Mouse (Mus musculus): ENCODE results near the gene Exoc6b.

DNA sequence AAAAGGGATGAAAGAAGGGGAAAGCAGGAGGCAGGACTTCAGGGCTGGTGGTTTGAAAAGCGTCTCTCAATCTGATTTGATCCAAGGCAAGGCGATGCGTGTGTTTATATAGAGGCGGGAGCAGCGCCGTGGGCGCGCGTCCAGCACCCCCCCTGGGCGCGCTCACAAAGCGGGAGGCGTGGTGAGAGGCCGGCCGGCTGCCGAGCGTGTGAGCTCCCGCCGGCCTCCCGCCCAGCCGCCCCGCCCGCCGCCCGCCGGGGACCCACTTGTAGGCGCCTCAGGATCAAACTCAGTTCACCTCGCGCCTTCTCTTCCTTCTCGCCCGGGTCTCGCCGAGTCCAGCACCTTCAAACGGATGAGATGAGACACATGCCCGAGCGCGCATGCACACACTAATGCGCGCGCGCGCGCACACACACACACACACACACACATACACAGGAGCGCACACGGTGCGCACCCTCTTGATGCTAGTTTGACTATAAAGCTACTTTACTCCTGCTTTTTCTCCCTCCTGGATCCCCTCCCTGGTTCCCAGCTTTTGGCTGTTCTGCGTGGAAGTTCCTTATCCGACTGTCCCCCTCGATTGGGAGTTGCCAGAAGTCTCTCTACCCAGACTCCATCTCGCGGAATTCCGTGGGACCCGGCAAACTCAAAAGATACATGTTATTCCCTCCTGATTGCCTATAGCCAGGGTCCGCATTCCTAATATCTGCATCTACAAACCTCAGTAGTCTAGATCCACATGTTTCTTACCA, 480.2 kb downstream of the Exoc6b start:
- TF ChIP-seq CTCF (IDR thresholded peaks at IDR 0.05; ENCODE audit: control insufficient read depth, insufficient read depth, insufficient replicate concordance, low read depth, low read length) (no peak), POLR2A (IDR thresholded peaks at IDR 0.05; ENCODE audit: control insufficient read depth, low read depth, low read length) (no peak)

Measured in testis, adult 2 months (tissue).